Mouse (Mus musculus) B cell, adult 2 months (primary cell): ENCODE data around the gene Cysltr1.

Experiments
- DNase-seq, 2 experiments: peaks; one replicate each; pipeline ENCODE4 v3.0.0; 2022

The Cysltr1 gene

GRCm38 (mm10) chrX:106603386-106603785 is at the start of gene Cysltr1:
Gene Cysltr1, minus strand, starts transcription at chrX:106603679.
- peak in 1 of 2 experiments; percentile 4 for DNase-seq

GRCm38 (mm10) chrX:106634799-106635541 is 31.5 kb upstream of the Cysltr1 start:
- peak in 1 of 2 experiments; percentile 12 for DNase-seq

GRCm38 (mm10) chrX:106633543-106633942 is 30.1 kb upstream of the Cysltr1 start:
- DNase-seq, result no peak

GRCm38 (mm10) chrX:106628514-106628913 is 25.0 kb upstream of the Cysltr1 start:
- no peak for DNase-seq

GRCm38 (mm10) chrX:106623667-106624066 is 20.2 kb upstream of the Cysltr1 start:
- peak; percentile 21 to 22 for DNase-seq

GRCm38 (mm10) chrX:106622512-106622911 is 19.0 kb upstream of the Cysltr1 start:
- DNase-seq, result no peak

- DNase-seq, result peak in 1 of 2 experiments; percentile 4
Measured at GRCm38 (mm10) chrX:106602574-106603258, 763 bp downstream of the Cysltr1 start.

- peak in 1 of 2 experiments; percentile 2 for DNase-seq
Measured at GRCm38 (mm10) chrX:106595904-106596303, 7.6 kb downstream of the Cysltr1 start.

GRCm38 (mm10) chrX:106593914-106594313 is 9.6 kb downstream of the Cysltr1 start:
- no peak for DNase-seq

GRCm38 (mm10) chrX:106582886-106583285 is 20.6 kb downstream of the Cysltr1 start, which contains the start of gene Gm5127:
Gene Gm5127, plus strand, starts transcription at chrX:106583186.
- DNase-seq, result no peak

GRCm38 (mm10) chrX:106582197-106582596 is 21.3 kb downstream of the Cysltr1 start:
- DNase-seq, result no peak

GRCm38 (mm10) chrX:106580410-106580809 is 23.1 kb downstream of the Cysltr1 start:
- DNase-seq, result no peak

GRCm38 (mm10) chrX:106578966-106579365 is 24.5 kb downstream of the Cysltr1 start:
- DNase-seq, result no peak

- no peak for DNase-seq
Measured at GRCm38 (mm10) chrX:106555457-106555856, 48.0 kb downstream of the Cysltr1 start.

- no peak for DNase-seq
Measured at GRCm38 (mm10) chrX:106536359-106536758, 67.1 kb downstream of the Cysltr1 start.
